Mouse (Mus musculus) E14TG2a.4 (cell line): ENCODE results near the gene Pex5l.

Experiments used
- CTCF ChIP-seq: conservative IDR thresholded peaks from 2 replicates; pipeline ENCODE4 v1.5.1; 2014; ENCODE audit warnings: low read length
- POU5F1 ChIP-seq: IDR thresholded peaks from 2 replicates; pipeline ENCODE4 v1.6.1; 2014; ENCODE audit warnings: low read length, borderline replicate concordance

DNA sequence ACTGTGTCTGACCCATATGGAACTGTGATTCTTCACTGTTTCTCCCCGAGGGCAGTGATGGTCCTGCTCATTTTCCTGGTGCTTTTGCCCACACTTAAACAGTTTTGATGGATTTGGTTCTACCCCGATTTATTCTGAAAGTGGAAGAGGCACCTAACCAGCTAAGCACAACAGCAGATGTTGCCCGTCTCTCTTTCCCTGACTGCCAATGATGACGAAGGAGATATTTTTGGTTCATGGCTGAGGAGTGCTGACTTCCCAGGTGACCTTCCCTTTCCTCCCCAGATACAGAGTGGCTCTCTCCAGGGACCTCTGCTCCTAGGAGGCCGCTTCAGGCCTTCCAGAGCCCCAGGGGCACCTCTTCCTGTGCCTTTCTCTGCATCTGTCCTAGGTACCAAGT is 155.2 kb downstream of the Pex5l start:
- TF ChIP-seq CTCF (no peak), POU5F1 (no peak)
